Mouse (Mus musculus) liver, adult 2 months (tissue): Measurements from ENCODE around the gene Pwp2.

Experiments used
- CTCF ChIP-seq: fragments of 200-500 bp; IDR thresholded peaks from 2 replicates; pipeline ENCODE4 v1.5.1; 2011; ENCODE audit warnings: low read depth, low read length, control low read depth
- POLR2A ChIP-seq: fragments of 200-500 bp; IDR thresholded peaks from 2 replicates; pipeline ENCODE4 v1.6.1; 2011; ENCODE audit warnings: low read length, control low read depth; ENCODE audit not compliant: insufficient read depth; ENCODE audit errors: extremely low read depth

GRCm38 (mm10) chr10:78170445-78170844, 14.5 kb downstream of the Pwp2 start:
- no peak for TF ChIP-seq CTCF
- TF ChIP-seq POLR2A, result no peak
